Mouse (Mus musculus): Measurements from ENCODE around the gene Tmem203.

Gene Tmem203

DNA sequence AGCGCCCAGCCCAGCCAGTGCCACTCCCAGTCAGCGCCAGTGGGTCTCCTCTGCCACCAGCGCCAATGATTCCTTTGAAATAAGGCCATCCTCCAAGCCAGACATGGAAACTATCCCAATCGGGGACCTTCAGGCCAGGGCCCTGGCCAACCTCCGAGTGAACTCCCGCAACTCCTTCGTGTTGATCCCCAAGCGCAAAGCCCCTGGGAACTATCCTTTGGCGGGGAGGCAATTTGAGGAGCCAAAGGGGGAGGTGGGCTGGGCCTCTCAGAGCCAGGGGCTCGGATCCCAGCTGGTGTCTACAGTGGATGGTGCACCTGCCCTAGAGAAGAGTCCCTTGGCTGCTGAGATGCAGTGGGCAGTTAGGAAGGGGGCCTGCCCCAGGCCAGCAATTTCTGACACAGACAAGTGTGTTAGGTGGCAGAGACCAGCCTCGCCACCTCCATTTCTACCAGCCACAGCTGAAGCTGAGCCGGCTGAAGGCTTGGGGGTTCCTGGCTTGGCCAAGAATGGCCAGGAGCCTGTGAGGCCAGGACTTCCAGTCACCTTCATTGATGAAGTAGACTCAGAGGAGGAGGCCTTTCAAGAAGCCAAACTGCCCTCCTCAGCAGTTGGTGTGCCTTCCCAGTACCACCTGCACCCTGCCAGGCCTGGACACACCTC lies 8.5 kb downstream of the Tmem203 start:
- DNase-seq (ENCODE audit: low spot score), result no peak

DNA sequence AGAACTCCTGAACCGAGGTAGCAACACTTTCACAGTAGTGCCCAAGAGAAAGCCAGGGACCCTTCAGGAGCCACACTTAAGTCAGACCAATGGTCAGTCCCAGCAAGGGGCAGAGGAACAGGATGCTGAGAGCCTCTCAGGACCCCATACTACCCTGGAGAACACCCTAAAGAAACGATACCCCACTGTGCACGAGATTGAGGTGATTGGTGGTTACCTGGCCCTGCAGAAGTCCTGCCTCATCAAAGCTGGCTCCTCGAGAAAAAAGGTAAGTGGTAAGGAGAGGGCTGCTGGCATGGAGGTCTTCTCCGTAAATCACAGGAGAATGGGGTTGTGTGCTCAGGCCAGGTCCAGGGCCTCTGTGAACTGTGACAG lies 9.0 kb downstream of the Tmem203 start:
- DNase-seq (ENCODE audit: low spot score), result no peak

DNA sequence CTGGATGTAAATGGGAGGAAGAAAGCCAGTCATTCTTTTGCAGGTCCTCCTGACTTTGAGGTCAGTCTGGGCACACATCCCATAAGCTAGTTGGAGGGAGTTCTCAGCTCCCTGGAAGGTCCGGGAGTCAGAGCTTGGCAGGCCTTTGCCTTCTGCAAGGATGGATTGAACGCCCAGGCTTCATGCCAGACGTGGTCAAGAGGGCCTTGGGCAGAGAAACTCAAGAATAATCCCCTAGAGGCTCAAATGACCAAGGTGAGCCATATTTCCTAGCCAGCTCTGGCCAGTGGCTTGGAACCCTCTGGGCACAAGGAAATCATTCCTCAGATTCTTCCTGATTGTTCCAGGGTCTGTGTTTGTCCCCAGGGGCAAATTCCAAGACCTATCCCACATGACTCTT lies 9.6 kb downstream of the Tmem203 start:
- DNase-seq (ENCODE audit: low spot score), result no peak

DNA sequence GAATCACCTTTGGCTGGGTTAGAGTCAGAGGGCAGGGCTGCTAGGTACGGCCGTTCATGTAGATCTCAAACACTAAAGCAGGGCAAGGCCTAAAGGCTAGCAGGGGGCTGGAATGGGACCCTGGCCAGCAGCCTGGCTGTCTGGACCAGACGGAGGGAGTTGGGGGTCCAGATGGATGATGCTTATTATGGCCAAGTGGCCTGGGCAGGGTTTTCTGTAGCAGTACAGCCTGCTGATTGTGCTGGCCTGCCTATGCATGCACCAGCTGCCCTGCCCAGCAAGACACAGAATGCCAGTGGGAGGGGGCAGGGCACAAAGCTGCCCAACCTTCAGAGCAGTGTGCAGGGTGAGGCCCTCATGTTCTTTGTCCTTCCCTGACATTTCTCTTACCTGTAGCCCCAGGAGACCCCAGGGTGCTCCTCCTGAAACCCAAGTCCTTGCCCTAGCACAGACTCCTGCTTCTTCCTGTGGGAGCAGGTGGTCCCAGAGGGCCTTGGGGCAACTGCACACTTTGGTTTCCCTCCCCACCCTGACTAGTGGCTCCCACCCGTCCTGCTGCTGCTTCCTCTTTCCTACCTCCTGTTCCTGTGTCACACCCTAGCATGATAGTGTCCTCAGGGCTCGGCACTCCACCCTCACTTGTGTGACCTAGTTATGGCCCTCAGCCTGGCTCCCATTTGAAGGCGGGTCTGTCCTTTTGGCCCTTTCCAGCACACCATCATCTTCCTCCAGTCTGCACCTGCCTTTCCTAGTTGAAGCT lies 10.8 kb downstream of the Tmem203 start:
- DNase-seq (ENCODE audit: low spot score), result no peak

DNA sequence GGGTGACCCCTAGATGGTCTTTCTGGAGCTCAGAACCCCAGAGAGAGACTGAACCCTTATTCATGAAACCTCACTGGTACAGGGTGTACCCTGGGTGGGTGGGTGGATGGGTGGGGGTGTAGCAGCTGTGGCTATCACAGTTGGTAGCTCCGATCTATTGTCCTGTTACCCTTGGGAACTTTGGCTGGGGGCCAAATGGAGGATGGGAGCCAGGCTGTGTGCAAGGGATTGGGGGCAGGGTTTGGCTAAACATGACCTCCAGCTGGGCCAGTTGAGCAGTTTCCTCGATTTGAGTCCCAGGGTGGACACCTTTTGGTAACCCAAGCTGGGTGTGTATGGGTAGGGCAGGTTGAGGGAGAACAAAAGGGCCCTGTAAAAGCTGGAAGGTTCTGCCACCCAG lies 11.5 kb downstream of the Tmem203 start:
- no peak for DNase-seq (ENCODE audit: low spot score)

DNA sequence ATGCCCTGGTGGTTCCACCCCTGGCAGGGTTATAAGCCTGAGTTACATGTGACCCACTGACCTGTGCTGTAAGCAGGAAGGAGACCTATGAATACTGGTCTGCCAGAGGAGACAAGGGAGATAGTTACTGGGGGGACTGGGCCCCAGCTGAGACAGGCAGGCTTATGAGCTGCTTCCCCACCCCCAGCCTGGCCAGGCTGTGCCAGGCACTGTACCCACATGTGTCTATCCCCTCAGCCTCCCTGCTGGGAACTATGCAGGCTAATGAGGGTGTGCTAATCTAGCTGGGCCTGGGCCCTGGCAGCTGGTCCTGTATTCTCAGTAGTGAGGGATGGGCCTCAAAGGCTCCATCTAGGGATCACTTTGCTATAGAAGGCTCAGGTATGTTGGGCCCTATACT lies 12.0 kb downstream of the Tmem203 start:
- no peak for DNase-seq (ENCODE audit: low spot score)

DNA sequence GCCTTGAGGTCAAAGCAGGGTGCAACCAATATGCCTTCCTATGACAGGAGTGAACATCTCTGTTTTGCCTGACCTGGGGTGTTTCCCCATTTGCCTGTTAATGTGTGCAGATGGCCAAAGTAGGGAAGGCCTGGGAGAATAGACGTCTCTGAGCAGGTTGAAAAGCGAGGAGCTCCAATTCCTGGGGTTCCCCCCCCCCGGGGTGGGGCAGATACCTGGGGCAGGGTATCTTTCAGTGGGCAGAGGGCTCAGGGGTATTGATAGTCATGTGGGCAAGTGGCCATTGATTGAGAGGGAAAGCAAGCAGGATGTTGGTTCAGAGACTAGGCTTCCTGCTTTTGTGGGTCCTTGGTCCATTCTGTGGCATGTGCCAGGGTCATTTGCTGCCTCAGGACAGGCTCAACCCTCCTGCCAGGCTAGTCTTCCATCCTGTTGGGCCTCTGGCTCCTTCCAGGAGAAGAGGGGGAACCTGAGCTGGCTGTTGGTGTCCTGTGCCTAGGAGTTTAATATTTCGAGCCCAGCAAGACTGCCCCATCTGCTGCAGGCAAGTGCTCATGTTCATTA lies 12.6 kb downstream of the Tmem203 start:
- DNase-seq (ENCODE audit: low spot score), result no peak

DNA sequence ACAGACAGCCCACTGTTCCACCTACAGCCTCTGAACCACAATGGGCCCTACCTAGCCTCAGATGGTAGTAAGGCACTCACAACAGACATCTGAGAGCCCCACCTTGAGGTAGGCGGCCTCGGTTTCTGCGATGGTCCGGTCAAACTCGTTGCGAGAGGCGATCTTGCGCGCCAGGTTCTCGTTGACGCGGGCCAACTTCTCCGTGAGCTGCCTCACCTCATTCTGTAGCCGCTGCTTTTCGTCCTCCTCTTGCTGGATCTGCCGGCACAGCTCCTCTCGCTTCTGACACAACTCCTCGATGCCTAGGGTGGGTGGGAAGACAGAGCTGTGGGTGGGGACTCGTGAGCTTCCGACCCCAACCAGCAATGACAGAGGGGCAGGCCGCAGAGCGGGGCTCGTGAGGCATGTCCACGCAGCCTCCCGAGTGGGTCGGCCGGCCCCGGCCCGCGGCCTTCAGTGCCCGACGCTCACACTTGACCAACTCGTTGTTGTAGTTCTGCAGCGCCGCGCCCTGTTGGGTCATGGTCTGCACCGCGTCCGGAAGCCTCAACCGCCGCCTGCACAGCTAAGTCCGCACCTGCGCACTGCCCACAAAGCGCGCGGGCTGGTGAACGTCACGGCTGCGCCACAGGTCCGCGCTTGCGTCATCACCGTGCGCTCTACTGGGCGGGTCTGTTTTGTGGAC lies 16.7 kb downstream of the Tmem203 start, which contains the start of the genes Ssna1 and Anapc2:
TSS of gene Ssna1 (minus strand) at position 612 of the 685 bp plus-strand sequence.
TSS of gene Anapc2 (plus strand) at position 652 of the 685 bp plus-strand sequence.
- DNase-seq (ENCODE audit: low spot score), result peak; percentile 94

DNA sequence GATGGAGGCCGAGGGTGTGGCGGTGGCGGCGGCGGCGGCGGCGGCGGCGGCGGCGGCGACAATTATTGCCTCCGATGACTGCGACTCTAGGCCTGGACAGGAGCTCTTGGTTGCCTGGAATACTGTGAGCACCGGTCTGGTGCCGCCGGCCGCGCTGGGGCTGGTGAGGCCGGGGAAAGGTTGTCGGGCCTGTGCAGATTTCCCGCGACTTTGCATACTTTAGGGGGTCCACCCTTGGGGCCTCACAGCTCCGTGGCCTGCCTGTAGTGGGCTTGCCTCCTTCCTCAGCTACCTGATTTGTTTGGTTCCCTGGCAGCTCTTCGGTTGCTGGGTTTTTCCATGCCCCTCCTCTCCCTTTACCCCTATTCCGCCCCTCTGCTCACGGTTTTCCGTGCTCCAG lies 17.3 kb downstream of the Tmem203 start:
- no peak for DNase-seq (ENCODE audit: low spot score)

DNA sequence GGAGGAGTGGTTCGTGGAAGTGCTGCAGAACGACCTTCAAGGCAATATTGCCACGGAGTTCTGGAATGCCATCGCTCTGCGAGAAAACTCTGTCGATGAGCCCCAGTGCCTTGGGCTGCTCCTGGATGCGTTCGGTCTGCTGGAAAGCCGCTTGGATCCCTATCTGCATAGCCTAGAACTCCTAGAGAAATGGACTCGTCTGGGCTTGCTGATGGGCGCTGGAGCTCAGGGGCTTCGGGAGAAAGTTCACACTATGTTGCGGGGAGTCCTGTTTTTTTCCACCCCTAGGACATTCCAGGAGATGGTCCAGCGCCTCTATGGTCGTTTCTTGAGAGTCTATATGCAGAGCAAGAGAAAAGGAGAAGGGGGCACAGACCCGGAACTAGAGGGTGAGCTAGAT lies 17.8 kb downstream of the Tmem203 start:
- DNase-seq (ENCODE audit: low spot score), result no peak

DNA sequence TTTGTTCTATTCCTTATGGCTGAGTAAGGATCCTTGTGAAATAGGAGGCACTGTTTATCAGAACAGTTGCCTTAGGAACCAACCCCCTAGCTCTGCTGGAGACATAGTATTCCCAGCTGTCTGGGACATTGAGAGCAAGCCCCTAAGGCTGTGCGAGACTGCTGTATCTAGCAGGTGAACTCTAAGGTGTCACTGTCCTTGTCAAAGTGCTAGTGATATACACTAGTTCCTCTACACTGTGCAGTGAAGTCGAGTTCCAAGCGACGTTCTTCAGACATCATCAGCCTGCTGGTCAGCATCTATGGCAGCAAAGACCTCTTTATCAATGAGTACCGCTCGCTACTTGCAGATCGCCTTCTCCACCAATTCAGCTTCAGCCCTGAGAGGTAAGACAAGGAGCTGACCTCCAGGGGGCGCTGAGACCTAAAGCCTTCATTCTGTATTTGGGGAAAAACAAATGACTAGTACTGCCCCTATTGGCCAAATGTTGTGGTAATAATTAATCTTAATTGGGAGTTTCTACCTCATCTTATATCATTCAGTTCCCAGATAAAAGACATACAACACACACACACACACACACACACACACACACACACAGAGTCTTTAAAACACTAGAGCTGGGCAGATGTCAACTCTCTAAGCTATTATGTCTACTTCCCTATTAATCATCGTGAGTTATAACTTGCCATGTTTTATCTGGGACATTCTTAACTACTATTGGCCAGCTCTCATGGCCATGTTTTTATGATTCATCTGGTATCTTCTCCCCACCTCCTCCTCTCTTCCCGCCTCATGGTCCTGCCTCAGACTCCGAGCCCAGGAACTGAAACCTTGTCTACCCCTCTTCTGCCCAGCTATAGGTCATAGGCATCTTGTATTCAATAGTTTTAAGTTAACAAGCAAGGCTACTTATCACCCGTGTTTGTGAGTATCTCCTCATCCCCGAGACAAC lies 24.0 kb downstream of the Tmem203 start:
- no peak for DNase-seq (ENCODE audit: low spot score)

DNA sequence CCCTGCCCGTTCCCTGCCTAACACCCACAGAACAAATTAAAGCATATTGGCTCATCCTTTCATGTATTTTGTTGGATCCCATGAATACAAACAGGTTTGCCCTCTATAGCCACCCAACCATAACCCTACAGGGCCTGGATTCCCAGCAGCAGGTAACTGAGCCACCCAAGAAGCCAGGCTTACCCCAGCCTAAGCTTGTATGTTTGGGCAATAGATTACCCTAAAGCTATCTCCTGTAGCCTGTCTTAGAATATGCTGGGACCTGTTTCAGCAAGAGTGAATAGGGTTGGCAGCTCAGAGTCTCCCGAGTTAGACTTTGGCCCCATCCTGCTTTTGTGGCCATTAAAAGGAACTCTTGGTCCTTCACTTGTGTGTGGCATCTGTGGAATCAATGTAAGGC lies 30.3 kb downstream of the Tmem203 start:
- DNase-seq (ENCODE audit: low spot score), result no peak

DNA sequence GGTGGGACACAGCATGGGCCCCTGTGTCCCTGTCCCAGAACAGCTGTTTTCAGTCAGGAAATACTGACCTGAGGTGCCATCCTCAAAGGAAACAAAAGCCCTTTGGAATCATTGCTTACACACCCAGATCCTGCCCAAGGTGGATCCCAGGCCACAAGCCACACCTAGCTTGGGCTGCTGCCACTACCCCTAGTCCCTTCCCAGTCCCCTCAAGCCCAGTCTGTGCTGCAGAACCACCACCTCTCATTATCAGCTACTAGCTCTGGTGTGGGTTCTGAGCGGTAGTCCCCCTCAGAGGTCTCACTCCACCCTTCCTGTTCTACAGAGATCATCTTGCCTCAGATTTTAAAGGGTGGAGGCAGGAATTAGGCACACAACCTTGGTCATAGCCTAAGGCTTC lies 31.1 kb downstream of the Tmem203 start:
- no peak for DNase-seq (ENCODE audit: low spot score)

DNA sequence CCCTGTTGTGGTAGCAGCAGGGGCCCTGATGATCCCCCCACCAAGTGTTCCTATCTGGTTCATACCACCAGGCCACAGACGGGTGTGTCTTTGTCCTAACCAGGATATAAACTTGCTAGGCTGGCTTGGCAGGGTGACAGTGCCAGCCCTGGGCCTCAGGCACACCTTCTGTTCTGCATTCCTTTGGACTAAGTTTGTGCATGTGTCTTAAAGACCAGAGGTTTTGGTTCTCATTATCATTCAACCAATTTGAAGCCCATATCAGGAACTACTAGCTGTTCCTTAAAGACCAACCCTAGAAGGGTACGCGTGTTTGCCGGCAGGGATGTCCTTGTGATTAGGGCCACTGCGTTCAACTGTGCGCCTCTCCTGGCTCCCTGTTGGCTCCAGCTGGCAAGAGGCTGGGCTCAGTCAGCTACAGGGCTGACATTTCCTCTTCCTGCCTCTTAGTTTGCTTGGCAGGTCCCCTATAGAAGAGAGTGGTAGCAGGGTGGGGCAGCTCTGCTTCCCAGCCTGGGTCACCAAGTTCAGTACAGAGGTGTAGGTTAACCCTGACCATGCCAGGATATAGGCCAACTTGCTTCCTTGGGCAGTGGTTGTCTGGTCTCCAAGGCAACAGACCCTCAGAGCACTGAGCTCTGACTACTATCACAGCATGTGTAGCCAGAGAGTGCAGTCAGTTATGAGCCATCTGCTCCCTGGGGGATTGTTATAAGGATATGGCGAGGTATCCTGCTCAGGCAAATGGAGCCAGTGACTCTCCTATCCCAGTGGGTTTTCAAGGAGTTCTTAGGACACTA lies 31.8 kb downstream of the Tmem203 start:
- DNase-seq (ENCODE audit: low spot score), result no peak

DNA sequence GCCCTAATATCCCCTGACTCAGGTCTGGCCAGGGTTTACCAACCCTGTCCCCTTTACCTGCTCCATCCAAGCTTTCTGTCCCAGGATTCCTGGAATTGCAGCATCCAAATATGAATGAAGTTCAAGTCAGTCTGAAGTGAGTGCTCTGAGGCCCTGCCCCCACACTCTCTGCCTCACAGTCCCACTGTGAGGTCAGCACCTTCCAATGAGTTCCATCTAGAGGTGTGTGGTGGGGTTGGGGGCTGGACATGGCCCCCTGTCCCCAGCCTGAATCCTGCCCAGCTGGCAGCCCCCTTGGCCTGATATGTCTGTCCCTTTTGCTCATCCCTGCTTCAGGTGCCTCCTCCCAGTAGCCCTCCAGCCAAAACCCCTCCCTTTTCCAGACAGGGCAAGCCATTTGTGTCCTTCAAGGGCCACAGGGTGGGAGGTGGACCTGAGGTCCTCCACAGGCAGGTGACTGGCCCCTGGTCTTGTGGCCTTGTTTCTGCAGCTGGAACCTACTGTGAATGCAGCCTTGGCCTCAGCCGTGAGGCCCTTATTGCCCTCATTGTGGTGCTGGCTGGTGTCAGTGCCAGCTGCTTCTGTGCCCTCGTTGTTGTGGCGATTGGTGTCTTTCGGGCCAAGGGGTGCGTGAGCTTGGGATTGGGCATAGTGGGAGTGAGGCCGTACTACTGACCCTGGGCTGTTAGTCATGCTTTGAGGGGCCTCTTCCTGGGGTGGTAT lies 32.8 kb downstream of the Tmem203 start, which contains the start of gene Tmem210:
TSS of gene Tmem210 (plus strand) at position 219 of the 723 bp plus-strand sequence.
- DNase-seq (ENCODE audit: low spot score), result no peak

DNA sequence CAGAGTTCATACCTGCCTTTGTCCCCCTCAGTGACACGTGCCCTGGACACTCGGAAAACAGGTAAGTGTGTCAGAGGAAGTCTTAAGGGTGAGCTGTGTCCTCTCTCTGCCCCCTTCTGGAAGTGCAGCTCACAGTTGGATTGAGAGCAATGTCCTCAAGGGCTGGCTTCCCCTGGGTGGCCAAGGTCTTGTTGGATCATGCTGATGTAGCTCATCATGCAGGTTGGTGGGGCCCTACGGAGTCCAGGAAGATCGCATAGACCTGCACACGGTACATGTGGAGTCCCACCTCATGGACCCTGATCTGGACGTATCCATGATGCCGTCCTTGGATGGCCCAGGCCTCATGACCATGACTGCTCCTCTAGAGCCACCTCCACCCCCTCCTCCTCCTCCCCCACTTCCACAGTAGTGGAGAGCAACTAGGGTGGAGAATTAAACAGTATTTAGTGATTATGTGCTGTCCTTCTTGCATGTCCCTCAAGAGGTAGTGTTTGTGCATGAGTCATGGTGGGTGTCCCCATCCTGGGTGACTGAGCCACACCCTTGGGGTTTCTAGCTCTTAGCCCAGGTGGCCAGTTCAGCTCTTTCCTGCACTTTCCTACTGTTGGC lies 33.6 kb downstream of the Tmem203 start:
- no peak for DNase-seq (ENCODE audit: low spot score)

DNA sequence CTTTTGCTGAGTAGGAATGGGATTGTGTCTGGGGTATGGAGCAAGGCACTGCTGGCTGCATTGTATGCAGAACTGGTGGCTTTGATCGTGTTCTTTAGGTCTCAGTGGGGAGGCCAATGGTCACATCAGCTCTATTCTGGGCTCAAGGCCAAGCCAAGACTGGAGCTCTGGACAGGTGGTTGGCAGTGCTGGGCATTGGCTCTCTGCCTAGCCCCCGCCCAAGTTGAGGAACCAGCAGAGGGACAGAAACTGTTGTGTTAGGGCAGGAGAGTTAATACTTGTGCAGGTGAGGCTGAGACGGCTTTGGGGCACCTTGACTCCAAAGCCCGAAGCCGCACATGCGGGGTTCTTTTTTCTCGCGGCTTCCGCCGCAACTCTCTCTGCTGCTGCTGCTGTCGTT lies 34.4 kb downstream of the Tmem203 start, which contains the start of gene Lrrc26:
TSS of gene Lrrc26 (plus strand) at position 265 of the 400 bp plus-strand sequence.
- no peak for DNase-seq (ENCODE audit: low spot score)

DNA sequence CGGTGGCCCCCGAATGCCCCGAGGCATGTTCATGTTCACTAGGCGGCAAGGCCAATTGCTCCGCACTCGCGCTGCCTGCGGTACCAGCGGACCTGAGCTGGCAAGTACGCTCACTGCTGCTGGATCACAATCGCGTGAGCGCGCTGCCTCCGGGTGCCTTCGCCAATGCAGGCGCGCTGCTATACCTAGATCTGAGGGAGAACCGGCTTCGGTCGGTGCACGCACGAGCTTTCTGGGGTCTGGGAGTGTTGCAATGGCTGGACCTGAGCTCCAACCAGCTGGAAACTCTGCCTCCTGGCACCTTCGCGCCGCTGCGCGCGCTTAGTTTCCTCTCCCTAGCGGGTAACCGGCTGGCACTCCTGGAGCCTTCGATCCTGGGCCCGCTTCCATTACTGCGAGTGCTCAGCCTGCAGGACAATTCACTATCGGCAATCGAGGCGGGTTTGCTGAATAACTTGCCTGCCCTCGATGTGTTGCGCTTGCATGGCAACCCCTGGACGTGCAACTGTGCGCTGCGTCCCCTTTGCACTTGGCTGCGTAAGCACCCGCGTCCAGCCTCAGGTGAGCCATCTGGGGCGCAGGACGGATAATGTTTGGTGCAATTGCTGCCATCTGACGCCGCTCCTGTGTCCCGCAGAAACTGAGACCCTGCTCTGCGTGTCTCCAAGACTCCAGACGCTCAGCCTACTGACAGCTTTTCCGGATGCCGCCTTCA lies 35.0 kb downstream of the Tmem203 start:
- no peak for DNase-seq (ENCODE audit: low spot score)

DNA sequence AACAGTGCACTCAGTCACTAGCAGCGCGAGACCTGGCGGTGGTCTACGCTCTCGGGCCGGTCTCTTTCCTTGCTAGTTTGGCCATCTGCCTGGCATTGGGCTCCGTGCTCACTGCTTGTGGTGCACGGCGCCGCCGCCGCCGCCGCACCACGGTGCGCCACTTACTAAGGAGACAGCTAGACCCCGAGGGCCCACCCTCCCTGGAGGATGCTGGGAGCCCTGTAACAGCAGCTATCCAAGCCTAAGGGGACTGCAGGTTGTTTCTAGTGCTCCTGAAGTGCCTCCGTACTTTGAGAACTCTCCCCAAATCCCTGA lies 35.5 kb downstream of the Tmem203 start:
- no peak for DNase-seq (ENCODE audit: low spot score)
